In genomic region chr17:56917166-56917565, GRCm38 (mm10) we compare ENCODE assay signal across 32 mouse cellular contexts. TPM values are rescaled to one million over a fixed set of nuclear protein-coding genes. Genes with fewer than 3 reads are reported as not detected.
DNase-seq lines count a peak whose midpoint lies in the region; ATAC-seq and TF ChIP-seq lines count a peak whose summit lies in the region.
"Had no signal": no experiment of that assay in that cellular context is flagged by ENCODE, and none has a peak within 500 bp of the region (broad histone marks: within the 10 kb centered on the region; RNA-seq: fewer than 3 reads in every experiment).

No protein-coding gene starts in this region.

- no peak overlapping the region for H3K9ac ChIP-seq in midbrain, embryonic 11.5 days (ENCODE audit: low read length)
- no peak overlapping the region for H3K9ac ChIP-seq in midbrain, embryonic 13.5 days (replicated peaks)
- H3K9ac ChIP-seq: embryonic facial prominence, embryonic 13.5 days; embryonic facial prominence, embryonic 15.5 days; forebrain, embryonic 13.5 days; forebrain, embryonic 15.5 days; forebrain, postnatal 0 days had no signal

- no peak overlapping the region for H3K4me3 ChIP-seq in gastrocnemius, adult 2 months
- H3K4me3 ChIP-seq in midbrain, embryonic 11.5 days (ENCODE audit: low read depth, low read length) = no peak overlapping the region
- H3K4me3 ChIP-seq in midbrain, embryonic 13.5 days (replicated peaks) = no peak overlapping the region
- H3K4me3 ChIP-seq: embryonic facial prominence, embryonic 13.5 days; embryonic facial prominence, embryonic 15.5 days; erythroblast, embryonic 14.5 days; forebrain, embryonic 13.5 days; forebrain, embryonic 15.5 days had no signal

- WGBS in midbrain, embryonic 11.5 days = 91% methylated on average over 2 of the region's 2 CpGs
- 88% methylated on average over 2 of the region's 2 CpGs for WGBS in midbrain, embryonic 13.5 days

- intact Hi-C loops in gastrocnemius, adult 2 months (cut with DNase I) = no loop called here
- intact Hi-C loops in heart, postnatal 36 days (cut with DNase I) = no loop called here

- no peaks in the 10 kb centered on the region for H3K27me3 ChIP-seq in midbrain, embryonic 11.5 days (ENCODE audit: control insufficient read depth, insufficient read depth, low read length)
- H3K27me3 ChIP-seq in midbrain, embryonic 13.5 days = no peaks in the 10 kb centered on the region
- H3K27me3 ChIP-seq: CH12.LX; embryonic facial prominence, embryonic 13.5 days; embryonic facial prominence, embryonic 15.5 days; forebrain, embryonic 13.5 days; forebrain, embryonic 15.5 days had no signal

- no peak for ATAC-seq in midbrain, embryonic 11.5 days (ENCODE audit: low FRiP score)
- no peak for ATAC-seq in midbrain, embryonic 13.5 days
- ATAC-seq: CD4-positive, CD25-positive, alpha-beta regulatory T cell, adult 4 months; forebrain, embryonic 13.5 days; forebrain, embryonic 15.5 days; forebrain, postnatal 0 days had no signal

- no peaks in the 10 kb centered on the region for H3K4me1 ChIP-seq in midbrain, embryonic 11.5 days (ENCODE audit: control insufficient read depth, insufficient read depth, low read length)
- H3K4me1 ChIP-seq in midbrain, embryonic 13.5 days (replicated peaks) = no peaks in the 10 kb centered on the region
- H3K4me1 ChIP-seq: embryonic facial prominence, embryonic 13.5 days; embryonic facial prominence, embryonic 15.5 days; forebrain, embryonic 13.5 days; forebrain, embryonic 15.5 days had no signal

- H3K36me3 ChIP-seq in midbrain, embryonic 11.5 days (ENCODE audit: control insufficient read depth, insufficient read depth, low read length) = peaks cover 28% of the 10 kb centered on the region
- peaks cover 87% of the 10 kb centered on the region for H3K36me3 ChIP-seq in midbrain, embryonic 13.5 days

- no peaks in the 10 kb centered on the region for H3K9me3 ChIP-seq in midbrain, embryonic 11.5 days (ENCODE audit: control insufficient read depth, low read length)
- no peaks in the 10 kb centered on the region for H3K9me3 ChIP-seq in midbrain, embryonic 13.5 days
- H3K9me3 ChIP-seq: embryonic facial prominence, embryonic 13.5 days; embryonic facial prominence, embryonic 15.5 days; forebrain, embryonic 13.5 days; forebrain, embryonic 15.5 days; G1E had no signal

- no peak for TF ChIP-seq CTCF in gastrocnemius, adult 2 months (IDR thresholded peaks at IDR 0.05)

- 0 out of 2 replicates have a peak overlapping the region, but pooled peaks have one; percentile 5 for H3K27ac ChIP-seq in gastrocnemius, adult 2 months
- no peak overlapping the region for H3K27ac ChIP-seq in midbrain, embryonic 11.5 days (ENCODE audit: low read depth, low read length)
- no peak overlapping the region for H3K27ac ChIP-seq in midbrain, embryonic 13.5 days
- H3K27ac ChIP-seq: embryonic facial prominence, embryonic 13.5 days; embryonic facial prominence, embryonic 15.5 days; forebrain, embryonic 13.5 days; forebrain, embryonic 15.5 days had no signal

- no peak overlapping the region for H3K4me2 ChIP-seq in midbrain, embryonic 11.5 days
- H3K4me2 ChIP-seq in midbrain, embryonic 13.5 days (replicated peaks) = no peak overlapping the region
- H3K4me2 ChIP-seq: embryonic facial prominence, embryonic 13.5 days; embryonic facial prominence, embryonic 15.5 days; forebrain, embryonic 13.5 days; forebrain, embryonic 15.5 days had no signal

- DNase-seq in gastrocnemius, adult 2 months = peak; percentile 47
- no peak for DNase-seq in gastrocnemius, adult 18-20 months (ENCODE audit: low spot score)
- peak; percentile 21 for DNase-seq in midbrain, embryonic 11.5 days (ENCODE audit: low spot score, missing footprints)
- peak; percentile 81 for DNase-seq in NIH3T3 (ENCODE audit: low read depth)
- DNase-seq in fibroblast of lung, adult 2 months (ENCODE audit: low read depth) = peak; percentile 60
- DNase-seq in adrenal gland, postnatal 14 days = no peak
- DNase-seq in heart, postnatal 36 days = no peak
- DNase-seq: adrenal gland, adult 2 months; adrenal gland, postnatal 10 days; adrenal gland, postnatal 36 days; B cell, adult 2 months; cerebellum, adult 11 months; cerebellum, adult 18-20 months; cerebellum, adult 8-10 months; cerebellum, adult 9-11 months; cerebellum, postnatal 14 days; cerebellum, postnatal 36 days; embryo, embryonic 11 days; forebrain, postnatal 0 days had no signal

RNA-seq across cellular contexts. Expression of gene Mllt1, which starts 18.0 kb away (rescaled TPM):
- total RNA-seq in gastrocnemius, adult 2 months (2021) = 10 to 100 TPM; 20.3 to 21.2 TPM
- 10 to 100 TPM; 22.0 to 22.2 TPM for total RNA-seq in gastrocnemius, adult 18-20 months (2021)
- polyA plus RNA-seq in midbrain, embryonic 11.5 days (2014; fragmentation: Nextera tagmentation; extraction: Ambion mirVana) = 26.3 and 29.0 TPM in 2 replicates
- 74.6 and 90.0 TPM in 2 replicates for polyA plus RNA-seq in midbrain, embryonic 13.5 days (2015; fragmentation: Nextera tagmentation; extraction: Ambion mirVana)
- total RNA-seq in adrenal gland, postnatal 14 days (2021) = 29.0 and 33.6 TPM in 2 replicates
- total RNA-seq in heart, postnatal 36 days (2021) = 10 to 100 TPM; 23.9 to 25.9 TPM

RNA-seq across cellular contexts. Expression of gene 1700061G19Rik, which starts 41.9 kb away (rescaled TPM):
- total RNA-seq in gastrocnemius, adult 2 months (2021) = not detected
- not detected for total RNA-seq in gastrocnemius, adult 18-20 months (2021)
- polyA plus RNA-seq in midbrain, embryonic 11.5 days (2014; fragmentation: Nextera tagmentation; extraction: Ambion mirVana) = 0.11 and 0.25 TPM in 2 replicates
- polyA plus RNA-seq in midbrain, embryonic 13.5 days (2015; fragmentation: Nextera tagmentation; extraction: Ambion mirVana) = 0.43 and 0.74 TPM in 2 replicates
- total RNA-seq in adrenal gland, postnatal 14 days (2021) = 7.2 and 7.3 TPM in 2 replicates
- total RNA-seq in heart, postnatal 36 days (2021) = not detected
- polyA plus RNA-seq: erythroblast, embryonic 14.5 days; G1E had no signal

RNA-seq across cellular contexts. Expression of gene Acsbg2, which starts 42.9 kb away (rescaled TPM):
- total RNA-seq in gastrocnemius, adult 2 months (2021) = not detected
- not detected for total RNA-seq in gastrocnemius, adult 18-20 months (2021)
- not detected in 2 replicates for polyA plus RNA-seq in midbrain, embryonic 11.5 days (2014; fragmentation: Nextera tagmentation; extraction: Ambion mirVana)
- polyA plus RNA-seq in midbrain, embryonic 13.5 days (2015; fragmentation: Nextera tagmentation; extraction: Ambion mirVana) = not detected in 2 replicates
- total RNA-seq in adrenal gland, postnatal 14 days (2021) = 0.44 and 0.64 TPM in 2 replicates
- total RNA-seq in heart, postnatal 36 days (2021) = not detected
- total RNA-seq: CH12.LX; common myeloid progenitor, adult 5-6 weeks; forebrain, postnatal 0 days had no signal
- polyA plus RNA-seq: brain, embryonic 14.5 days; embryonic facial prominence, embryonic 11.5 days; embryonic facial prominence, embryonic 13.5 days; erythroblast, embryonic 14.5 days; forebrain, embryonic 11.5 days; forebrain, embryonic 13.5 days; forebrain, embryonic 15.5 days; forebrain, postnatal 0 days; G1E had no signal

Comparison
In these comparisons a context has a peak if more than half of its experiments do, and no peak if none do; other contexts are left out.
1. DNase-seq: peak in gastrocnemius, adult 2 months (single experiment), midbrain, embryonic 11.5 days (single experiment), NIH3T3 (single experiment) and fibroblast of lung, adult 2 months (single experiment); none in gastrocnemius, adult 18-20 months (single experiment), adrenal gland, postnatal 14 days (single experiment) and heart, postnatal 36 days (0 of 2).